Mouse (Mus musculus) CH12F3 (cell line): ENCODE measurements around the gene Prox2.

Experiments used
- in situ Hi-C: fragments of 300-500 bp; cut with MboI; formaldehyde crosslinking; loops from 2 replicates; pipeline ENCODE4 v1.14.3; 2020; ENCODE audit warnings: low sequenced_read_pairs

The Prox2 gene

GRCm38 (mm10) chr12:85095859-85096258, 14.7 kb downstream of the Prox2 start:
- in situ Hi-C loops: no loop called here

GRCm38 (mm10) chr12:85095146-85095545, 15.4 kb downstream of the Prox2 start:
- in situ Hi-C loops: no loop called here

GRCm38 (mm10) chr12:85094706-85095105, 15.9 kb downstream of the Prox2 start:
- in situ Hi-C loops: no loop called here

GRCm38 (mm10) chr12:85094010-85094409, 16.5 kb downstream of the Prox2 start:
- in situ Hi-C loops: no loop called here

- in situ Hi-C loops: no loop called here
Observed at GRCm38 (mm10) chr12:85092214-85092613, 18.3 kb downstream of the Prox2 start.

- in situ Hi-C loops: no loop called here
Observed at GRCm38 (mm10) chr12:85091190-85091589, 19.4 kb downstream of the Prox2 start.

- in situ Hi-C loops: no loop called here
Observed at GRCm38 (mm10) chr12:85087845-85088244, 22.7 kb downstream of the Prox2 start.

- in situ Hi-C loops: no loop called here
Observed at GRCm38 (mm10) chr12:85084941-85085340, 25.6 kb downstream of the Prox2 start.

GRCm38 (mm10) chr12:85084257-85084656, 26.3 kb downstream of the Prox2 start:
- in situ Hi-C loops: no loop called here

GRCm38 (mm10) chr12:85077100-85077499, 33.5 kb downstream of the Prox2 start:
- in situ Hi-C loops: no loop called here

- in situ Hi-C loops: no loop called here
Observed at GRCm38 (mm10) chr12:85071043-85071442, 39.5 kb downstream of the Prox2 start.

GRCm38 (mm10) chr12:85051218-85051617, 59.3 kb downstream of the Prox2 start:
- in situ Hi-C loops: no loop called here
